Mouse (Mus musculus) CH12.LX (cell line): Measurements from ENCODE around the gene Ddah2.

Experiments
- BHLHE40 ChIP-seq: IDR thresholded peaks from 2 replicates; pipeline ENCODE4 v1.6.1; 2011; ENCODE audit warnings: mild to moderate bottlenecking, low read depth, low read length, improper control_type of control experiment
- MAX ChIP-seq: IDR thresholded peaks from 2 replicates; pipeline ENCODE4 v1.6.1; 2011; ENCODE audit warnings: low read length, improper control_type of control experiment
- MEF2A ChIP-seq: IDR thresholded peaks from 2 replicates; pipeline ENCODE4 v1.6.1; 2014; ENCODE audit warnings: low read depth, mild to moderate bottlenecking, inconsistent platforms, low read length, improper control_type of control experiment, borderline replicate concordance
- POLR2A ChIP-seq: IDR thresholded peaks from 2 replicates; pipeline ENCODE4 v1.6.1; 2011; ENCODE audit warnings: low read depth, mild to moderate bottlenecking, improper control_type of control experiment, low read length
- SIN3A ChIP-seq: IDR thresholded peaks from 2 replicates; pipeline ENCODE4 v1.6.1; 2012; ENCODE audit warnings: low read length, improper control_type of control experiment, inconsistent platforms
- TCF12 ChIP-seq: IDR thresholded peaks from 2 replicates; pipeline ENCODE4 v1.6.1; 2014; ENCODE audit warnings: low read depth, mild to moderate bottlenecking, inconsistent platforms, low read length, improper control_type of control experiment
- ZC3H11A ChIP-seq: IDR thresholded peaks from 2 replicates; pipeline ENCODE4 v1.6.1; 2012; ENCODE audit warnings: low read depth, mild to moderate bottlenecking, inconsistent platforms, low read length, improper control_type of control experiment

- TF ChIP-seq BHLHE40 (no peak), POLR2A (no peak), ZC3H11A (no peak), MEF2A (no peak), SIN3A (no peak), MAX (no peak), TCF12 (no peak)
Observed at GRCm38 (mm10) chr17:35104079-35104478, 45.2 kb downstream of the Ddah2 start.
